Mouse (Mus musculus): Measurements from ENCODE around the gene Glrx. TPM values are rescaled to one million over a fixed set of nuclear protein-coding genes. Genes with fewer than 3 reads are reported as not detected.

The Glrx gene
- total and polyA plus RNA-seq, 3 experiments = 9.2 to 20.2 TPM; not detected in 1

DNA sequence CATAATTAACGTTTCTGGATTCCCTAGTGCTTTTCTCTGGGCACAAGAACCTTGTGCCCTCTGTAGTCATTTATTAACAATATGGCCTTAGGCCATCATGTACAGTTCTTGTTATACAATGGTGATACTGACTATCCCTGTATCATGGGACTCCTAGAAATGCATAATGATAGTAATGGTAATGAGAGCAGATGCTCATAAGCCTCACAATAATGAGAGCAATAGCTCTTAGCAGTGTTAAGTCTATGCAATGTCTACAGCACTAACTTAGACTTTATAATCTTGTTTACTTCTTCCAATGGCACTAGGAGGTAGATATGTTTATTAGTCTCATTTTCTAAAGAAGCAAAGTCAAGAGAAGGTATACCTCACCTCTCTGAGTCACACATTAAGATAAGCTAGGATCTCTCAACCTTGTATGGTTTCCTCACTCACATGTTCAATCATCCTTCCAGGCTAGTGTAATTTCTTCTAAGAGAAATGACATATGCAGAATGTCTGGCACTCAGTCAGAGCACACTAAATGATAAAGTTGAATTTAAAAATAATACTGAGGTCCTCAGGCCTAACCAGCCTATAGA is 19.7 kb downstream of the Glrx start:
- H3K79me2 ChIP-seq (ENCODE audit: control insufficient read depth, insufficient read depth, low read length, poor library complexity) = no peaks in the 10 kb centered on the region
- H3K27me3 ChIP-seq (ENCODE audit: control insufficient read depth in 1 of 2, insufficient read depth in 2 of 2, low read length in 2 of 2) = no peaks in the 10 kb centered on the region
- 0 out of 4 replicates have a peak, but pooled peaks cover 0 to 2% of the 10 kb centered on the region in 2 experiments for H3K4me1 ChIP-seq (ENCODE audit: control insufficient read depth in 1 of 2, insufficient read depth in 2 of 2, low read length in 2 of 2)
- no peaks in the 10 kb centered on the region for H3K36me3 ChIP-seq (ENCODE audit: control insufficient read depth in 1 of 2, insufficient read depth in 2 of 2, low read length in 2 of 2)
- H3K9me3 ChIP-seq (replicated peaks; ENCODE audit: insufficient read depth, low read length) = no peaks in the 10 kb centered on the region
- no peak overlapping the region for H3K27ac ChIP-seq (ENCODE audit: control insufficient read depth, low read depth, low read length)
- no peak for DNase-seq (ENCODE audit: low read depth, low spot score)
- H3K4me3 ChIP-seq (ENCODE audit: control insufficient read depth in 1 of 2, insufficient read depth in 1 of 2, low read depth in 2 of 2, low read length in 2 of 2) = no peak overlapping the region
- TF ChIP-seq POLR2AphosphoS5 (IDR thresholded peaks at IDR 0.05; ENCODE audit: borderline replicate concordance, low read depth, low read length) = no peak
- no peak for TF ChIP-seq ELF1 (IDR thresholded peaks at IDR 0.05; ENCODE audit: low read depth, low read length)
- TF ChIP-seq TBP (IDR thresholded peaks at IDR 0.05; ENCODE audit: low read depth, low read length) = no peak
- no peak for TF ChIP-seq NELFE (IDR thresholded peaks at IDR 0.05; ENCODE audit: low read depth, low read length)
- TF ChIP-seq RCOR1 (IDR thresholded peaks at IDR 0.05; ENCODE audit: low read depth, low read length) = no peak
- no peak for TF ChIP-seq HCFC1 (IDR thresholded peaks at IDR 0.05; ENCODE audit: low read depth, low read length)
- TF ChIP-seq ZMIZ1 (IDR thresholded peaks at IDR 0.05; ENCODE audit: low read depth, low read length) = no peak
- no peak for TF ChIP-seq MAFK (IDR thresholded peaks at IDR 0.05; ENCODE audit: borderline replicate concordance, low read depth, low read length)
- no peak for TF ChIP-seq GABPA (IDR thresholded peaks at IDR 0.05; ENCODE audit: low read depth, low read length)
- no peak for TF ChIP-seq GATA1 (IDR thresholded peaks at IDR 0.05; ENCODE audit: low read depth, low read length)
- TF ChIP-seq MAX (IDR thresholded peaks at IDR 0.05; ENCODE audit: low read length) = no peak
- no peak overlapping the region for H3K9ac ChIP-seq (ENCODE audit: control insufficient read depth, low read depth, low read length, poor library complexity, severe bottlenecking)

GRCm38 (mm10) chr13:75865486-75866184 is 26.0 kb downstream of the Glrx start:
- no peaks in the 10 kb centered on the region for H3K9me3 ChIP-seq (replicated peaks; ENCODE audit: insufficient read depth, low read length)
- no peak overlapping the region for H3K9ac ChIP-seq (ENCODE audit: control insufficient read depth, low read depth, low read length, poor library complexity, severe bottlenecking)
- H3K79me2 ChIP-seq (ENCODE audit: control insufficient read depth, insufficient read depth, low read length, poor library complexity) = no peaks in the 10 kb centered on the region
- H3K4me1 ChIP-seq (ENCODE audit: control insufficient read depth in 1 of 2, insufficient read depth in 2 of 2, low read length in 2 of 2) = peaks cover 6 to 16% of the 10 kb centered on the region in 2 experiments
- H3K27me3 ChIP-seq (ENCODE audit: control insufficient read depth in 1 of 2, insufficient read depth in 2 of 2, low read length in 2 of 2) = no peaks in the 10 kb centered on the region
- H3K36me3 ChIP-seq (ENCODE audit: control insufficient read depth in 1 of 2, insufficient read depth in 2 of 2, low read length in 2 of 2) = peaks cover 0 to 15% of the 10 kb centered on the region in 2 experiments; a peak in 2 of 4 replicates
- H3K4me3 ChIP-seq (ENCODE audit: control insufficient read depth in 1 of 2, insufficient read depth in 1 of 2, low read depth in 2 of 2, low read length in 2 of 2) = no peak overlapping the region
- peak; percentile 94 for DNase-seq (ENCODE audit: low read depth, low spot score)
- peak overlapping the region; percentile 57 for H3K27ac ChIP-seq (ENCODE audit: control insufficient read depth, low read depth, low read length)
- TF ChIP-seq CTCF (IDR thresholded peaks at IDR 0.05 in 2 of 3, conservative IDR thresholded peaks at IDR 0.05 in 1 of 3; ENCODE audit: control insufficient read depth in 1 of 3, insufficient read depth in 1 of 3, low read depth in 2 of 3, low read length in 3 of 3, poor library complexity in 1 of 3, severe bottlenecking in 1 of 3) (no peak), RAD21 (IDR thresholded peaks at IDR 0.05; ENCODE audit: low read depth, low read length) (no peak), ELF1 (IDR thresholded peaks at IDR 0.05; ENCODE audit: low read depth, low read length) (no peak), MAX (IDR thresholded peaks at IDR 0.05; ENCODE audit: low read length) (0 out of 2 replicates have a peak, but pooled peaks have one; percentile 23), RCOR1 (IDR thresholded peaks at IDR 0.05; ENCODE audit: low read depth, low read length) (peak; percentile 77), JUND (IDR thresholded peaks at IDR 0.05; ENCODE audit: low read depth, low read length) (peak; percentile 73; the same call in 1 of the 2 replicates), ZC3H11A (IDR thresholded peaks at IDR 0.05; ENCODE audit: low read depth, low read length) (no peak), NELFE (IDR thresholded peaks at IDR 0.05; ENCODE audit: low read depth, low read length) (no peak), POLR2A (IDR thresholded peaks at IDR 0.05; ENCODE audit: control insufficient read depth in 1 of 2, insufficient read depth in 1 of 2, low read depth in 1 of 2, low read length in 2 of 2, poor library complexity in 1 of 2) (no peak), MAZ (IDR thresholded peaks at IDR 0.05; ENCODE audit: low read depth, low read length) (peak; percentile 45; the same call in 1 of the 2 replicates), MAFK (IDR thresholded peaks at IDR 0.05; ENCODE audit: borderline replicate concordance, low read depth, low read length) (no peak), EP300 (IDR thresholded peaks at IDR 0.05; ENCODE audit: low read depth in 1 of 2, low read length in 2 of 2) (peak; percentile 98 to 99), MYB (IDR thresholded peaks at IDR 0.05; ENCODE audit: low read depth, low read length) (no peak), BHLHE40 (IDR thresholded peaks at IDR 0.05; ENCODE audit: borderline replicate concordance, low read depth, low read length) (no peak), GATA1 (IDR thresholded peaks at IDR 0.05; ENCODE audit: low read depth, low read length) (peak; percentile 98), NRF1 (IDR thresholded peaks at IDR 0.05; ENCODE audit: insufficient read depth, low read depth, low read length, poor library complexity, severe bottlenecking) (no peak), TBP (IDR thresholded peaks at IDR 0.05; ENCODE audit: low read depth, low read length) (peak; percentile 60), POLR2AphosphoS5 (IDR thresholded peaks at IDR 0.05; ENCODE audit: borderline replicate concordance, low read depth, low read length) (no peak), HCFC1 (IDR thresholded peaks at IDR 0.05; ENCODE audit: low read depth, low read length) (no peak), UBTF (IDR thresholded peaks at IDR 0.05; ENCODE audit: borderline replicate concordance, insufficient read depth, low read depth, low read length) (no peak), POLR2AphosphoS2 (IDR thresholded peaks at IDR 0.05; ENCODE audit: low read length) (no peak), MYC (IDR thresholded peaks at IDR 0.05; ENCODE audit: low read depth, low read length) (0 out of 2 replicates have a peak, but pooled peaks have one; percentile 27), SIN3A (IDR thresholded peaks at IDR 0.05; ENCODE audit: low read length) (peak; percentile 62; the same call in 1 of the 2 replicates), SMC3 (IDR thresholded peaks at IDR 0.05; ENCODE audit: low read depth, low read length) (no peak), ZKSCAN1 (IDR thresholded peaks at IDR 0.05; ENCODE audit: low read depth, low read length) (no peak), TAL1 (IDR thresholded peaks at IDR 0.05; ENCODE audit: low read length) (peak; percentile 99)

Measured in MEL (cell line).